In the genomic region with DNA sequence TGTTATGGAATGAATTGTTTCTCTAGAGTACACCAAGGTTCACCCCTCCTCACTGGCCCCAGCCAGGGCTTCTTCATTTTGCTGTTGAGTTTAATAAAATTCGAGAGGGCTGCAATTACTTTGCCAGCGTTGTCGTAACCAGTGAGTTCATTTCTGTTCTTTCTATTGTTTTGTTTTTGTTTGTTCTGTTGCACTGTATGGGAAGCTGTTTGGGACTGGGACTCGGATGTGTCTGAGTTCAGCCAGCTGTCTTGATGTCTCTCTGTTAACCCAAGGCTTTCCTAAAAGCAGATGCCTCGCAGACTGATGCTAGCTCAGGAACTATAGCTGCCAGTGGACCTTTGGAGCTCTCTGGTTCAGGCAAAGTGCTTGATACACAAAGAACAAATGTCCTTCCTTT, we compare ENCODE assay signal across 14 mouse cellular contexts.
DNase-seq lines count a peak whose midpoint lies in the region; ATAC-seq and TF ChIP-seq lines count a peak whose summit lies in the region.
"Had no signal": no experiment of that assay in that cellular context is flagged by ENCODE, and none has a peak within 500 bp of the region (broad histone marks: within the 10 kb centered on the region; RNA-seq: fewer than 3 reads in every experiment).

No protein-coding gene starts in this region.

- no peak overlapping the region for H3K4me3 ChIP-seq in heart, embryonic 10.5 days
- H3K4me3 ChIP-seq in kidney, embryonic 16.5 days (ENCODE audit: low read length), result no peak overlapping the region
- H3K4me3 ChIP-seq in spleen, adult 2 months (ENCODE audit: extremely low read depth, insufficient read depth, insufficient read length), result no peak overlapping the region

- no peak overlapping the region for H3K4me2 ChIP-seq in kidney, embryonic 16.5 days (replicated peaks; ENCODE audit: low read depth, low read length)

- no peak overlapping the region for H3K27ac ChIP-seq in heart, embryonic 10.5 days
- peak overlapping the region; percentile 35 for H3K27ac ChIP-seq in kidney, embryonic 16.5 days (ENCODE audit: low read length)
- H3K27ac ChIP-seq in spleen, adult 2 months (ENCODE audit: insufficient read depth, low read length), result peak overlapping the region; percentile 99

- no peaks in the 10 kb centered on the region for H3K9me3 ChIP-seq in heart, embryonic 10.5 days
- H3K9me3 ChIP-seq in kidney, embryonic 16.5 days (ENCODE audit: low read length), result no peaks in the 10 kb centered on the region

- no peaks in the 10 kb centered on the region for H3K27me3 ChIP-seq in heart, embryonic 10.5 days (ENCODE audit: insufficient read depth, poor library complexity, severe bottlenecking)
- H3K27me3 ChIP-seq in kidney, embryonic 16.5 days (ENCODE audit: insufficient read depth, low read length), result no peaks in the 10 kb centered on the region; the same call in 1 of the 2 replicates
- H3K27me3 ChIP-seq in spleen, adult 2 months (ENCODE audit: control insufficient read depth, insufficient read depth, low read length), result no peaks in the 10 kb centered on the region

- H3K4me1 ChIP-seq in heart, embryonic 10.5 days, result peaks cover 46% of the 10 kb centered on the region
- peaks cover 27% of the 10 kb centered on the region for H3K4me1 ChIP-seq in kidney, embryonic 16.5 days (ENCODE audit: insufficient read depth, low read length)
- H3K4me1 ChIP-seq in spleen, adult 2 months (ENCODE audit: control insufficient read depth, insufficient read depth, insufficient read length), result peaks cover 66% of the 10 kb centered on the region; the same call in 1 of the 2 replicates

- no peak for TF ChIP-seq CTCF in spleen, adult 2 months (IDR thresholded peaks at IDR 0.05; ENCODE audit: extremely low read depth, insufficient read depth, insufficient read length, insufficient replicate concordance)

- TF ChIP-seq POLR2A in spleen, adult 2 months (IDR thresholded peaks at IDR 0.05; ENCODE audit: low read depth, low read length), result no peak

- ATAC-seq in kidney, embryonic 16.5 days (ENCODE audit: low FRiP score, low TSS enrichment), result no peak
- ATAC-seq: intestine, postnatal 0 days; midbrain, embryonic 16.5 days; Patski had no signal

- DNase-seq in heart, adult 11 months, result peak; percentile 89
- no peak for DNase-seq in heart, embryonic 10.5 days (ENCODE audit: low spot score)
- DNase-seq in kidney, adult 9 months, result no peak
- DNase-seq in spleen, adult 2 months (ENCODE audit: low read depth in 1 of 2, low spot score in 2 of 2), result no peak
- DNase-seq in spleen, postnatal 4 days (ENCODE audit: low spot score in 2 of 2), result no peak
- DNase-seq in left cerebral cortex, postnatal 14 days (ENCODE audit: low spot score in 2 of 2), result no peak
- DNase-seq in gastrocnemius, postnatal 14 days, result no peak
- DNase-seq: cerebellum, adult 9-10 months; embryo, embryonic 11 days; right cerebral cortex, postnatal 4 days had no signal

- WGBS in heart, embryonic 10.5 days, result 82% methylated on average over 5 of the region's 5 CpGs
- WGBS in kidney, embryonic 16.5 days, result 53% methylated on average over 5 of the region's 5 CpGs
- 82% methylated on average over 5 of the region's 5 CpGs for WGBS in spleen, adult 2 months

- intact Hi-C loops in left cerebral cortex, postnatal 14 days (cut with DNase I), result no loop called here
- intact Hi-C loops in gastrocnemius, postnatal 14 days (cut with DNase I; ENCODE audit: low total_unique reads), result no loop called here

- no peak overlapping the region; the same call in 1 of the 2 replicates for H3K9ac ChIP-seq in kidney, embryonic 16.5 days (replicated peaks; ENCODE audit: low read length)

- no peaks in the 10 kb centered on the region for H3K36me3 ChIP-seq in heart, embryonic 10.5 days
- H3K36me3 ChIP-seq in kidney, embryonic 16.5 days (ENCODE audit: insufficient read depth, low read length), result no peaks in the 10 kb centered on the region
- H3K36me3 ChIP-seq in spleen, adult 2 months (ENCODE audit: control insufficient read depth, insufficient read depth, low read length), result peaks cover 13% of the 10 kb centered on the region
